Mouse (Mus musculus) liver, embryonic 11.5 days (tissue): ENCODE results near the gene Scamp3. TPM values are rescaled to one million over a fixed set of nuclear protein-coding genes. Genes with fewer than 3 reads are reported as not detected.

Experiments used
- ATAC-seq: fragments of 200-750 bp; cut with Nextera tagmentation; replicated peaks from 2 replicates; pipeline ENCODE4 v1.8.0; 2017; ENCODE audit warnings: moderate number of reproducible peaks, mild to moderate bottlenecking, moderate TSS enrichment, moderate library complexity; ENCODE audit not compliant: low FRiP score
- DNase-seq: peaks from one replicate; pipeline ENCODE4 v3.0.0-alpha.2; 2017; ENCODE audit warnings: low spot score
- H3K27ac ChIP-seq: fragments of 300-500 bp; sonication (generic); 2 replicates; pipeline ENCODE4 v1.5.1; 2014; ENCODE audit warnings: mild to moderate bottlenecking, low read depth, low read length, control low read depth
- H3K27me3 ChIP-seq: fragments of 300-500 bp; sonication (generic); replicated peaks from 2 replicates; pipeline ENCODE4 v1.6.1; 2014; ENCODE audit warnings: low read length, mixed read lengths; ENCODE audit not compliant: control insufficient read depth, insufficient read depth
- H3K36me3 ChIP-seq: fragments of 300-500 bp; sonication (generic); 2 replicates; pipeline ENCODE4 v1.6.1; 2014; ENCODE audit warnings: mild to moderate bottlenecking, low read length, moderate library complexity, mixed read lengths; ENCODE audit not compliant: control insufficient read depth, insufficient read depth
- H3K4me1 ChIP-seq: fragments of 300-500 bp; sonication (generic); replicated peaks from 2 replicates; pipeline ENCODE4 v1.6.1; 2014; ENCODE audit warnings: low read length, mixed read lengths; ENCODE audit not compliant: control insufficient read depth, insufficient read depth
- H3K4me2 ChIP-seq: fragments of 300-500 bp; sonication (generic); 2 replicates; pipeline ENCODE4 v1.6.1; 2014; ENCODE audit warnings: mild to moderate bottlenecking, control low read depth, moderate library complexity
- H3K4me3 ChIP-seq: fragments of 300-500 bp; sonication (generic); 2 replicates; pipeline ENCODE4 v1.5.1; 2014; ENCODE audit warnings: low read depth, low read length, control low read depth
- H3K9ac ChIP-seq: fragments of 300-500 bp; sonication (generic); 2 replicates; pipeline ENCODE4 v1.6.1; 2014; ENCODE audit warnings: low read depth, low read length, control low read depth
- H3K9me3 ChIP-seq: fragments of 300-500 bp; sonication (generic); 2 replicates; pipeline ENCODE4 v1.6.1; 2016; ENCODE audit warnings: low read length, inconsistent platforms, mixed read lengths; ENCODE audit not compliant: control insufficient read depth
- WGBS: fragments of 180-500 bp; shearing (Covaris S2); extraction: QIAGEN DNeasy Blood & Tissue Kit; methylation state at CpG from one replicate; pipeline ENCODE4 v1.1.7; 2014; 5-methylcytosine and 5-hydroxymethylcytosine counted together
- polyA plus RNA-seq: library from polyadenylated mRNA; unstranded; fragments of >200 nt; fragmentation: Nextera tagmentation; extraction: Ambion mirVana; gene quantifications from 2 replicates; pipeline ENCODE4 v1.2.1, GENCODE M21; 2014

Scamp3 gene
- polyA plus RNA-seq, 1 experiment from 2014 or later, result 110 TPM

GRCm38 (mm10) chr3:89195979-89196877, 19.0 kb downstream of the Scamp3 start:
- peak overlapping the region; percentile 87 for H3K27ac ChIP-seq
- ATAC-seq, result peak; percentile 96
- no peaks in the 10 kb centered on the region; the same call in 1 of the 2 replicates for H3K27me3 ChIP-seq
- no peaks in the 10 kb centered on the region for H3K9me3 ChIP-seq
- 8% methylated on average over 33 of the region's 33 CpGs for WGBS
- peaks cover 9% of the 10 kb centered on the region for H3K4me1 ChIP-seq
- H3K9ac ChIP-seq, result peak overlapping the region; percentile 75
- peak overlapping the region; percentile 59 for H3K4me3 ChIP-seq
- no peaks in the 10 kb centered on the region for H3K36me3 ChIP-seq
- H3K4me2 ChIP-seq, result peak overlapping the region; percentile 90
- DNase-seq, result peak; percentile 87

GRCm38 (mm10) chr3:89199839-89200238, 22.6 kb downstream of the Scamp3 start:
- DNase-seq (no peak), ATAC-seq (no peak)
- Histone ChIP-seq H3K27ac (no peak overlapping the region), H3K9me3 (no peaks in the 10 kb centered on the region), H3K36me3 (peaks cover 4% of the 10 kb centered on the region; the same call in 1 of the 2 replicates), H3K4me2 (no peak overlapping the region), H3K27me3 (no peaks in the 10 kb centered on the region; the same call in 1 of the 2 replicates), H3K4me1 (peaks cover 12% of the 10 kb centered on the region), H3K4me3 (no peak overlapping the region), H3K9ac (no peak overlapping the region)
- 63% methylated on average over 3 of the region's 3 CpGs for WGBS

GRCm38 (mm10) chr3:89202253-89203141, 25.2 kb downstream of the Scamp3 start, which contains the start of gene Gba:
Gba (plus strand) TSS chr3:89202928.
- Histone ChIP-seq H3K4me3 (peak within 1 kb of the TSS; percentile 55), H3K9ac (peak within 1 kb of the TSS; percentile 55), H3K9me3 (no peaks in the 10 kb centered on the region), H3K36me3 (peaks cover 10% of the 10 kb centered on the region), H3K4me2 (peak within 1 kb of the TSS; percentile 83), H3K27ac (peak within 1 kb of the TSS; percentile 5; the same call in 1 of the 2 replicates), H3K27me3 (no peaks in the 10 kb centered on the region; the same call in 1 of the 2 replicates), H3K4me1 (peaks cover 3% of the 10 kb centered on the region)
- 26% methylated on average over 13 of the region's 13 CpGs for WGBS
- ATAC-seq (peak; percentile 82), DNase-seq (peak; percentile 78)

GRCm38 (mm10) chr3:89203142-89203514, 25.9 kb downstream of the Scamp3 start:
- peak overlapping the region; percentile 55 for H3K9ac ChIP-seq
- peaks cover 3% of the 10 kb centered on the region for H3K4me1 ChIP-seq
- peaks cover 16% of the 10 kb centered on the region for H3K36me3 ChIP-seq
- DNase-seq (no peak), ATAC-seq (0 out of 2 replicates have a peak, but pooled peaks have one; percentile 40)
- WGBS, result 30% methylated on average over 5 of the region's 5 CpGs
- no peaks in the 10 kb centered on the region for H3K9me3 ChIP-seq
- H3K4me2 ChIP-seq, result peak overlapping the region; percentile 83
- H3K27me3 ChIP-seq, result no peaks in the 10 kb centered on the region; the same call in 1 of the 2 replicates
- peak overlapping the region; percentile 5; the same call in 1 of the 2 replicates for H3K27ac ChIP-seq
- peak overlapping the region; percentile 55 for H3K4me3 ChIP-seq

- no peak overlapping the region for H3K27ac ChIP-seq
Observed at GRCm38 (mm10) chr3:89206079-89206478, 28.8 kb downstream of the Scamp3 start.

GRCm38 (mm10) chr3:89206695-89207094, 29.4 kb downstream of the Scamp3 start:
- ATAC-seq, result no peak
- Histone ChIP-seq H3K27me3 (no peaks in the 10 kb centered on the region), H3K36me3 (peaks cover 39% of the 10 kb centered on the region), H3K4me3 (no peak overlapping the region), H3K9ac (no peak overlapping the region), H3K27ac (no peak overlapping the region), H3K9me3 (no peaks in the 10 kb centered on the region), H3K4me1 (peaks cover 3% of the 10 kb centered on the region), H3K4me2 (no peak overlapping the region)
- WGBS, result 84% methylated on average over 2 of the region's 2 CpGs
- DNase-seq, result no peak

More at GRCm38 (mm10) chr3:89206079-89206478, 28.8 kb downstream of the Scamp3 start:
- H3K27me3 ChIP-seq, result no peaks in the 10 kb centered on the region
- H3K9me3 ChIP-seq, result no peaks in the 10 kb centered on the region
- WGBS, result 88% methylated on average over 7 of the region's 7 CpGs
- peaks cover 39% of the 10 kb centered on the region for H3K36me3 ChIP-seq
- H3K9ac ChIP-seq, result no peak overlapping the region
- DNase-seq, result no peak
- H3K4me1 ChIP-seq, result peaks cover 3% of the 10 kb centered on the region
- H3K4me3 ChIP-seq, result no peak overlapping the region
- no peak overlapping the region for H3K4me2 ChIP-seq
- ATAC-seq, result no peak

- WGBS, result 87% methylated on average over 13 of the region's 13 CpGs
- DNase-seq, result no peak
- Histone ChIP-seq H3K9ac (no peak overlapping the region), H3K27me3 (no peaks in the 10 kb centered on the region), H3K4me1 (peaks cover 10% of the 10 kb centered on the region), H3K27ac (no peak overlapping the region), H3K9me3 (no peaks in the 10 kb centered on the region), H3K36me3 (peaks cover 39% of the 10 kb centered on the region), H3K4me3 (no peak overlapping the region), H3K4me2 (no peak overlapping the region)
- ATAC-seq, result no peak
Observed at GRCm38 (mm10) chr3:89208075-89208657, 30.9 kb downstream of the Scamp3 start.

GRCm38 (mm10) chr3:89208736-89209135, 31.5 kb downstream of the Scamp3 start:
- Histone ChIP-seq H3K27me3 (no peaks in the 10 kb centered on the region), H3K9me3 (no peaks in the 10 kb centered on the region), H3K27ac (no peak overlapping the region), H3K4me3 (no peak overlapping the region), H3K36me3 (peaks cover 39% of the 10 kb centered on the region), H3K4me2 (no peak overlapping the region), H3K4me1 (peaks cover 10% of the 10 kb centered on the region), H3K9ac (no peak overlapping the region)
- WGBS, result 90% methylated on average over 6 of the region's 6 CpGs
- DNase-seq, result no peak
- no peak for ATAC-seq
